Mouse (Mus musculus) kidney, embryonic 16.5 days (tissue): ENCODE measurements around the gene Zmym5. TPM values are rescaled to one million over a fixed set of nuclear protein-coding genes. Genes with fewer than 3 reads are reported as not detected.
"Not testable (repeated sequence)": the region's sequence is repeated elsewhere in the genome, so short reads cannot be mapped to it uniquely, and the experiment has no call there.

Experiments
- ATAC-seq: fragments of 200-750 bp; cut with Nextera tagmentation; 2 replicates; pipeline ENCODE4 v1.8.0; 2017; ENCODE audit warnings: moderate TSS enrichment; ENCODE audit not compliant: low FRiP score, low TSS enrichment
- H3K27ac ChIP-seq: fragments of 300-500 bp; sonication (generic); 2 replicates; pipeline ENCODE4 v1.5.1; 2014; ENCODE audit warnings: low read length
- H3K27me3 ChIP-seq: fragments of 300-500 bp; sonication (generic); 2 replicates; pipeline ENCODE4 v1.6.1; 2014; ENCODE audit warnings: low read length, control low read depth, mixed read lengths; ENCODE audit not compliant: insufficient read depth
- H3K36me3 ChIP-seq: fragments of 300-500 bp; sonication (generic); 2 replicates; pipeline ENCODE4 v1.6.1; 2014; ENCODE audit warnings: low read length, control low read depth, mixed read lengths; ENCODE audit not compliant: insufficient read depth
- H3K4me1 ChIP-seq: fragments of 300-500 bp; sonication (generic); 2 replicates; pipeline ENCODE4 v1.6.1; 2014; ENCODE audit warnings: low read length, control low read depth, mixed read lengths; ENCODE audit not compliant: insufficient read depth
- H3K4me2 ChIP-seq: fragments of 300-500 bp; sonication (generic); replicated peaks from 2 replicates; pipeline ENCODE4 v1.6.1; 2014; ENCODE audit warnings: low read depth, low read length
- H3K4me3 ChIP-seq: fragments of 300-500 bp; sonication (generic); 2 replicates; pipeline ENCODE4 v1.5.1; 2014; ENCODE audit warnings: mild to moderate bottlenecking, low read length
- H3K9ac ChIP-seq: fragments of 300-500 bp; sonication (generic); replicated peaks from 2 replicates; pipeline ENCODE4 v1.6.1; 2014; ENCODE audit warnings: low read length
- H3K9me3 ChIP-seq: fragments of 300-500 bp; sonication (generic); 2 replicates; pipeline ENCODE4 v1.6.1; 2016; ENCODE audit warnings: low read length, control low read depth
- WGBS: fragments of 180-500 bp; shearing (Covaris S2); extraction: QIAGEN DNeasy Blood & Tissue Kit; methylation state at CpG from one replicate; pipeline ENCODE4 v1.1.7; 2014; 5-methylcytosine and 5-hydroxymethylcytosine counted together
- polyA plus RNA-seq: library from polyadenylated mRNA; unstranded; fragments of >200 nt; fragmentation: Nextera tagmentation; extraction: Ambion mirVana; gene quantifications from 2 replicates; pipeline ENCODE4 v1.2.1, GENCODE M21; 2015

The Zmym5 gene
- polyA plus RNA-seq, 1 experiment from 2014 or later: 29.2 TPM

GRCm38 (mm10) chr14:56778200-56778932 lies 33.1 kb downstream of the Zmym5 start, which contains the start of gene Pspc1:
TSS of gene Pspc1 (minus strand) at chr14:56778316.
- Histone ChIP-seq H3K4me3 (peak within 1 kb of the TSS; percentile 100), H3K27ac (peak within 1 kb of the TSS; percentile 98), H3K9ac (peak within 1 kb of the TSS; percentile 94), H3K9me3 (no peaks in the 10 kb centered on the region), H3K27me3 (no peaks in the 10 kb centered on the region), H3K36me3 (no peaks in the 10 kb centered on the region), H3K4me2 (peak within 1 kb of the TSS; percentile 87), H3K4me1 (peaks cover 17% of the 10 kb centered on the region)
- under 1% methylated on average over 36 of the region's 36 CpGs for WGBS
- ATAC-seq: peak; percentile 97

GRCm38 (mm10) chr14:56777360-56778136 lies 34.0 kb downstream of the Zmym5 start:
- Histone ChIP-seq H3K9ac (peak overlapping the region; percentile 94), H3K27ac (peak overlapping the region; percentile 98), H3K27me3 (no peaks in the 10 kb centered on the region), H3K36me3 (no peaks in the 10 kb centered on the region), H3K4me3 (peak overlapping the region; percentile 100), H3K4me2 (peak overlapping the region; percentile 87), H3K4me1 (peaks cover 17% of the 10 kb centered on the region), H3K9me3 (no peaks in the 10 kb centered on the region)
- WGBS: under 1% methylated on average over 71 of the region's 71 CpGs
- peak; percentile 53; the same call in 1 of the 2 replicates for ATAC-seq

- Histone ChIP-seq H3K27ac (no peak overlapping the region), H3K36me3 (peaks cover 5% of the 10 kb centered on the region; the same call in 1 of the 2 replicates), H3K27me3 (no peaks in the 10 kb centered on the region), H3K4me2 (peak overlapping the region; percentile 87), H3K4me3 (peak overlapping the region; percentile 100), H3K4me1 (peaks cover 17% of the 10 kb centered on the region), H3K9me3 (no peaks in the 10 kb centered on the region), H3K9ac (peak overlapping the region; percentile 94)
- ATAC-seq: no peak
- WGBS: 29% methylated on average over 11 of the region's 11 CpGs
Observed at GRCm38 (mm10) chr14:56776571-56777238, 34.8 kb downstream of the Zmym5 start.

GRCm38 (mm10) chr14:56775416-56775815 lies 36.1 kb downstream of the Zmym5 start:
- 76% methylated on average over 4 of the region's 4 CpGs for WGBS
- Histone ChIP-seq H3K4me2 (peak overlapping the region; percentile 51), H3K9ac (no peak overlapping the region), H3K9me3 (no peaks in the 10 kb centered on the region), H3K36me3 (peaks cover 11% of the 10 kb centered on the region; the same call in 1 of the 2 replicates), H3K4me3 (peak overlapping the region; percentile 30), H3K27ac (no peak overlapping the region), H3K4me1 (peaks cover 17% of the 10 kb centered on the region), H3K27me3 (no peaks in the 10 kb centered on the region)
- ATAC-seq: no peak

- not testable (repeated sequence) for H3K9ac ChIP-seq, H3K9me3 ChIP-seq, H3K27ac ChIP-seq, H3K27me3 ChIP-seq, H3K4me2 ChIP-seq, H3K4me3 ChIP-seq, H3K4me1 ChIP-seq, ATAC-seq
- 83% methylated on average over 2 of the region's 2 CpGs for WGBS
- H3K36me3 ChIP-seq: peaks cover 23% of the 10 kb centered on the region
Observed at GRCm38 (mm10) chr14:56766438-56766837, 45.1 kb downstream of the Zmym5 start.

- H3K4me3 ChIP-seq, H3K4me1 ChIP-seq, H3K9me3 ChIP-seq, ATAC-seq, H3K27ac ChIP-seq, H3K4me2 ChIP-seq, H3K9ac ChIP-seq, H3K27me3 ChIP-seq: not testable (repeated sequence)
- peaks cover 31% of the 10 kb centered on the region for H3K36me3 ChIP-seq
- WGBS: 84% methylated on average over 2 of the region's 3 CpGs
Observed at GRCm38 (mm10) chr14:56765117-56765516, 46.4 kb downstream of the Zmym5 start.

- H3K4me3 ChIP-seq: no peak overlapping the region
- H3K36me3 ChIP-seq: peaks cover 31% of the 10 kb centered on the region
- H3K9me3 ChIP-seq: no peaks in the 10 kb centered on the region
- ATAC-seq: no peak
- no peaks in the 10 kb centered on the region for H3K4me1 ChIP-seq
- no peaks in the 10 kb centered on the region for H3K27me3 ChIP-seq
- 88% methylated on average over 4 of the region's 4 CpGs for WGBS
- no peak overlapping the region for H3K9ac ChIP-seq
- no peak overlapping the region for H3K4me2 ChIP-seq
- no peak overlapping the region for H3K27ac ChIP-seq
Observed at GRCm38 (mm10) chr14:56751282-56751681, 60.2 kb downstream of the Zmym5 start.

Other genes starting within 250 kb of the Zmym5 start
- gene Cenpj, start 236.3 kb downstream of the Zmym5 start, polyA plus RNA-seq: 9.5 and 13.1 TPM in 2 replicates
- 4.0 and 6.3 TPM in 2 replicates for gene Parp4, start 236.1 kb downstream of the Zmym5 start, polyA plus RNA-seq
- 25.7 and 30.2 TPM in 2 replicates for gene Mphosph8, start 143.5 kb downstream of the Zmym5 start, polyA plus RNA-seq
- gene Pspc1, start 33.4 kb downstream of the Zmym5 start, polyA plus RNA-seq: 24.6 and 30.1 TPM in 2 replicates
- gene Zmym2, start 74.9 kb upstream of the Zmym5 start, polyA plus RNA-seq: 50.5 and 50.7 TPM in 2 replicates
- 14.1 and 14.7 TPM in 2 replicates for gene Gja3, start 246.4 kb upstream of the Zmym5 start, polyA plus RNA-seq